In genomic region chr8:123032730-123033129, GRCm38 (mm10) we compare ENCODE assay signal across 16 mouse cellular contexts. TPM values are rescaled to one million over a fixed set of nuclear protein-coding genes. Genes with fewer than 3 reads are reported as not detected.
DNase-seq lines count a peak whose midpoint lies in the region; ATAC-seq and TF ChIP-seq lines count a peak whose summit lies in the region.
"Had no signal": no experiment of that assay in that cellular context is flagged by ENCODE, and none has a peak within 500 bp of the region (broad histone marks: within the 10 kb centered on the region; RNA-seq: fewer than 3 reads in every experiment).

No protein-coding gene starts in this region.

- H3K4me1 ChIP-seq in ES-E14 (ENCODE audit: control insufficient read depth in 2 of 2, insufficient read depth in 2 of 2, low read length in 2 of 2, poor library complexity in 1 of 2) = peaks cover 8 to 18% of the 10 kb centered on the region in 2 experiments
- 0 out of 2 replicates have a peak, but pooled peaks cover 8% of the 10 kb centered on the region for H3K4me1 ChIP-seq in kidney, embryonic 14.5 days (ENCODE audit: control insufficient read depth, insufficient read depth, low read length)

- H3K9ac ChIP-seq in ES-E14 (ENCODE audit: insufficient read depth, low read depth, low read length, poor library complexity, severe bottlenecking) = no peak overlapping the region
- H3K9ac ChIP-seq in kidney, embryonic 14.5 days (ENCODE audit: low read depth, low read length) = no peak overlapping the region
- H3K9ac ChIP-seq: embryonic facial prominence, embryonic 13.5 days; forebrain, embryonic 13.5 days had no signal

- H3K9me3 ChIP-seq in ES-E14 (ENCODE audit: control insufficient read depth, insufficient read depth, low read depth, low read length) = no peaks in the 10 kb centered on the region
- no peaks in the 10 kb centered on the region for H3K9me3 ChIP-seq in kidney, embryonic 14.5 days (ENCODE audit: control insufficient read depth, low read length)
- H3K9me3 ChIP-seq: embryonic facial prominence, embryonic 13.5 days; forebrain, embryonic 13.5 days; hindbrain, embryonic 10.5 days had no signal

- H3K27me3 ChIP-seq in kidney, embryonic 14.5 days (ENCODE audit: control insufficient read depth, insufficient read depth, low read length) = no peaks in the 10 kb centered on the region
- H3K27me3 ChIP-seq: embryonic facial prominence, embryonic 13.5 days; forebrain, embryonic 13.5 days had no signal

- peak; percentile 64 for DNase-seq in lung, postnatal 25 days (ENCODE audit: low spot score)
- DNase-seq in lung, postnatal 14 days = no peak
- DNase-seq in ES-E14 (ENCODE audit: low read depth, low spot score) = no peak
- DNase-seq in retina, postnatal 1 day = peak; percentile 17
- no peak for DNase-seq in adrenal gland, postnatal 36 days
- no peak for DNase-seq in cerebellum, postnatal 25 days
- DNase-seq: adrenal gland, postnatal 25 days; cerebellum, adult 9-11 months; gastrocnemius, postnatal 36 days; midbrain, embryonic 14.5 days had no signal

- no peak overlapping the region for H3K27ac ChIP-seq in ES-E14 (ENCODE audit: insufficient read depth, low read depth, low read length, poor library complexity, severe bottlenecking)
- no peak overlapping the region for H3K27ac ChIP-seq in kidney, embryonic 14.5 days (ENCODE audit: low read depth, low read length)
- H3K27ac ChIP-seq: embryonic facial prominence, embryonic 13.5 days; forebrain, embryonic 13.5 days; hindbrain, embryonic 10.5 days; kidney, postnatal 0 days had no signal

- in situ Hi-C loops in ES-E14 (cut with MboI; ENCODE audit: low sequenced_read_pairs in 2 of 2, unreplicated experiment in 2 of 2) = no loop called here

- no peak overlapping the region for H3K4me3 ChIP-seq in ES-E14 (ENCODE audit: insufficient read depth in 1 of 2, low read depth in 1 of 2, low read length in 2 of 2, poor library complexity in 1 of 2, severe bottlenecking in 1 of 2)
- no peak overlapping the region for H3K4me3 ChIP-seq in kidney, embryonic 14.5 days (ENCODE audit: low read length)
- H3K4me3 ChIP-seq: embryonic facial prominence, embryonic 13.5 days; forebrain, embryonic 13.5 days; hindbrain, embryonic 10.5 days had no signal

- no peak overlapping the region for H3K4me2 ChIP-seq in kidney, embryonic 14.5 days (replicated peaks; ENCODE audit: low read depth, low read length)
- H3K4me2 ChIP-seq: embryonic facial prominence, embryonic 13.5 days; forebrain, embryonic 13.5 days had no signal

- ATAC-seq in granulocyte monocyte progenitor cell, adult 5-6 weeks (replicated peaks; ENCODE audit: poor library complexity, severe bottlenecking) = peak; percentile 70
- ATAC-seq in kidney, embryonic 14.5 days (ENCODE audit: low FRiP score, low TSS enrichment) = no peak
- ATAC-seq: forebrain, embryonic 13.5 days had no signal

- no peaks in the 10 kb centered on the region for H3K36me3 ChIP-seq in ES-E14 (ENCODE audit: control insufficient read depth, insufficient read depth, low read length, poor library complexity, severe bottlenecking)
- no peaks in the 10 kb centered on the region for H3K36me3 ChIP-seq in kidney, embryonic 14.5 days (ENCODE audit: control insufficient read depth, insufficient read depth, low read length)

TF ChIP-seq in ES-E14, 5 proteins besides CTCF, POLR2A, EP300 and RAD21:
- TF ChIP-seq MAFK (IDR thresholded peaks at IDR 0.05; ENCODE audit: insufficient read depth, low read depth, low read length) (no peak), ZNF384 (IDR thresholded peaks at IDR 0.05; ENCODE audit: low read depth, low read length) (peak; percentile 47)
TF ChIP-seq in ES-E14: peak in this region for 1.

RNA-seq across cellular contexts. Expression of gene Ankrd11, which starts 9.3 kb away (rescaled TPM):
- 155 and 194 TPM in 2 replicates for total RNA-seq in ES-E14 (2012; rRNA removed)
- 86.3 and 104 TPM in 2 replicates for total RNA-seq in granulocyte monocyte progenitor cell, adult 5-6 weeks (2014; fragmentation: Nextera tagmentation)
- 63.3 and 63.9 TPM in 2 replicates for total RNA-seq in granulocyte monocyte progenitor cell, adult 5-6 weeks (2017)
- 10 to 100 TPM; 80.6 to 81.1 TPM for total RNA-seq in adrenal gland, postnatal 36 days (2021)
- polyA plus RNA-seq in kidney, embryonic 14.5 days (2014; fragmentation: Nextera tagmentation; extraction: Ambion mirVana) = 44.3 and 55.5 TPM in 2 replicates

RNA-seq across cellular contexts. Expression of gene Spg7, which starts 30.0 kb away (rescaled TPM):
- 106 and 160 TPM in 2 replicates for total RNA-seq in ES-E14 (2012; rRNA removed)
- 29.5 and 40.3 TPM in 2 replicates for total RNA-seq in granulocyte monocyte progenitor cell, adult 5-6 weeks (2014; fragmentation: Nextera tagmentation)
- total RNA-seq in granulocyte monocyte progenitor cell, adult 5-6 weeks (2017) = 47.3 and 65.5 TPM in 2 replicates
- total RNA-seq in adrenal gland, postnatal 36 days (2021) = 10 to 100 TPM; 82.4 to 92.7 TPM
- polyA plus RNA-seq in kidney, embryonic 14.5 days (2014; fragmentation: Nextera tagmentation; extraction: Ambion mirVana) = 45.9 and 51.2 TPM in 2 replicates

Comparison
In these comparisons a context has a peak if more than half of its experiments do, and no peak if none do; other contexts are left out.
1. DNase-seq: peak in lung, postnatal 25 days (single experiment) and retina, postnatal 1 day (single experiment); none in lung, postnatal 14 days (single experiment), ES-E14 (single experiment), adrenal gland, postnatal 36 days (0 of 2) and cerebellum, postnatal 25 days (0 of 2).